Mouse (Mus musculus) testis, postnatal 10 days (tissue): ENCODE measurements at regions not wholly inside any gene's neighbourhood (a gene's known extent, or its start where the extent isn't known, plus 50 kb on each side); places are given as distances from the start of the nearest gene placed in this dataset.

ENCODE experiments used
- DNase-seq: peaks from one replicate; pipeline ENCODE4 v3.0.0; 2021; ENCODE audit warnings: low spot score

DNA sequence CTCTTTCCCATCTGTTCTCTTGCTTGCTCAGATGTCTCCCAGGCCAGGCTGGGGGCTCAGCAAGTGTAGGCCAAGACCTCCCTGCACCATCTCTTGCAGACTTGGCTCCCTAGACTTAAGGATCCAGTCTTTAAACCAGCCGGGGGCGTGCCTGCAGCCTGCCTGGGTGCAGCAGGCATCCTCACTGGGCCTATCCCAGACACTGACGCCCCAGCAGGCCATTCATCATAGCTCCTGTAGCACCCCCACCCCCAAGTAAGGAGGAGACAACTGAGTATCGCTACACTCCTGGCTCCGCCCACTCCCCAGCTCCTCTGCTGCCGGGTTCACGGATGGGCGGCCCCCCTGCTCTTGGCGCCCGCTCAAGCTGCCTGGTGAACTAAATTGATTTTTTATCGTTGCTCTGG, 160.2 kb downstream of the Gm26897 start:
- peak; percentile 70 for DNase-seq

DNA sequence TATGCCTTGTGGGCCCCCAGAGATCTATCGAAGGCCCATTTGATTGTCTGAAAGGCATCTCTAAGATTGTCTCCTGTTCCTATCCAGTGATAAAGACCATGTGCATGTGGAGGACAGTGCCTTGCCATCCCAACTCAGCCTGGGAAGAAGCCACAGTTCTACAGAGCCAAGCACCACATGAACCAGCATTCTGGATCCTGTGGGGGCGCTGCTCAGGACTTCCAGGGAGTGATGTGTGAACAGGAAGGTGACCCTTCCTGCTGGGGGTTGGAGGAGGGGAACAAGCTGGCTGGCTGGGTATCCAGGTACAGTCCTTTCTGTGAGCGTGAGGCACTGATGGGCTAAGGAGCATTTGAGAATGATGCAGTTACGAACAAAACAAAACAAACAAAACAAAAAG, 163.8 kb downstream of the Gm26897 start:
- no peak for DNase-seq

GRCm38 (mm10) chr5:111898482-111898881, 164.8 kb downstream of the Gm26897 start:
- no peak for DNase-seq

GRCm38 (mm10) chr5:111901197-111901596, 167.5 kb downstream of the Gm26897 start:
- DNase-seq, result no peak

- peak; percentile 75 for DNase-seq
Observed at GRCm38 (mm10) chr5:111901678-111902077, 168.0 kb downstream of the Gm26897 start.

- DNase-seq, result no peak
Observed at GRCm38 (mm10) chr5:111908085-111908484, 174.4 kb downstream of the Gm26897 start.

- no peak for DNase-seq
Observed at GRCm38 (mm10) chr5:111910514-111910913, 176.8 kb downstream of the Gm26897 start.

DNA sequence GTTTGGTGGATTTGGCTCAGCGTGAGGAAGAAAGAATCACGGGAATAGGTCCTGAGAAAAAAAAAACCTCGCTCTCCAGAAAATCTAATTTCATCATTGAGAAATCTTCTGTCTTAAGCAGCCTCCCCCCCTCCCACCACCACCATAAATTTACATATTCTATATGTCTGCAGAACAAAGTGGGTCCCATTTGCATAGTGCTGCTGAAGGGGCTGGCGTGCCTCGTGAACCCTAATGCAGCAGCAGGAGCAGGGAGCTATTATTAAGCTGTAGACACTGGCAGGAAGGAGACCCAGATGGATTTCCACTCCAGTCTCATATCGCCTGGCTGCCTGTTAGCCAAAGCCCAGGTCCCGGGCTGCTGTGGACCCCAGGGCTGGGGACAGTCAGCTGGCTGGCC, 179.6 kb downstream of the Gm26897 start:
- no peak for DNase-seq

GRCm38 (mm10) chr5:111914296-111914695, 180.6 kb downstream of the Gm26897 start:
- DNase-seq, result no peak

GRCm38 (mm10) chr5:111917643-111918252, 184.0 kb downstream of the Gm26897 start:
- DNase-seq, result no peak

- no peak for DNase-seq
Observed at GRCm38 (mm10) chr5:111918888-111919287, 185.2 kb downstream of the Gm26897 start.

DNA sequence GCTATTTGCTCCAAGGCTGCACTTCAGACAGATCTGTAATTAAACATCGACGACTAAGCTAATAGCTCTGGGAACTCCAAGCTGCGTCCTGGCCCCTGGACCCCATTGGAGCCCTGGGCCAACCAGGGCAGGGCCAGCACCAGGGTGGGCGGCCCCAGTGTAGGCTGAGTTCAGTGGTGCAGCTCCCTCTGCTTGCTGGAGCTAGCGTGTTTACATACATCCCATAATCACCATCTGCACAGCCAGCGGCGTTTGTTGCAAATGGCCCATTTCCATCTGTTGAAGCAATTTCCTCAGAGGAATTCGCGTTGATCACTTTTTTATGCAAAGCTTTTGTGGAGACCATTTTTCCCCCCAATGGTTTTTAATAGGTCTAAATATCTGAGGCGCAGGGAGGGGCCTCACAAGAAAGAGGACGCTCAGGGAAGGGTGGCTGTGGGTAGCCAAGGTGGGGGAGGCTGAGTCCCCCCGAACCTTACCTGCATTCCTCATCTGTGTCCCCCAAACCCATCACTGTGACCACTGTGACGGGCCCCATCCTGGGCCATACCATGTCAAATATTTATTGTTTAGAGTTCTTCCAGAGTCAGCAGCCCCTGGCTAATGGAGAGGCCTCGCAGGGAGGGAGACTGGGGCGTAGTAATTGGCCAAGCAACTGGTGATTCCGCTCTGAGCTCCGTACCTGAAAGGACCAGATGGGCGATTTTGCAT, 189.4 kb downstream of the Gm26897 start:
- DNase-seq, result no peak

DNA sequence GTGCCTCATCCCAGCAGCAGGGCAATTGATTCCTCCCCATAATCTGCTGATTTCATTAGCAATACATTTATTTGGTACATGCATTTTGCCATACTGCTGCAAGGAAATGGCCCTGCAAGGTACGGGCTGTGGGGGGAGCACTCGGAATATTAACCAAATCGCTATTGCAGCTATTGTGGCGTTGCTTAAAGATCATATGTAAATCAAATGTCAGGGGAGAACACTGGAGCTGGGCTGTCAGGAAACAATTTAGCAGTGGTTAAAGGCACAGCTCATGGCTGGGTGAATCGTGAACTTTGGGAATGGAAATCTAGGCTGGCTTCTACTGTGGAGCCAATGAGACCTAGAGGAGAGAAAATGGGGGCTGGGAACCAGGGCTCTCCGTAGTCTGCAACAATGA, 192.0 kb downstream of the Gm26897 start:
- no peak for DNase-seq

- DNase-seq, result no peak
Observed at GRCm38 (mm10) chr5:111929180-111929990, 195.7 kb downstream of the Gm26897 start.

DNA sequence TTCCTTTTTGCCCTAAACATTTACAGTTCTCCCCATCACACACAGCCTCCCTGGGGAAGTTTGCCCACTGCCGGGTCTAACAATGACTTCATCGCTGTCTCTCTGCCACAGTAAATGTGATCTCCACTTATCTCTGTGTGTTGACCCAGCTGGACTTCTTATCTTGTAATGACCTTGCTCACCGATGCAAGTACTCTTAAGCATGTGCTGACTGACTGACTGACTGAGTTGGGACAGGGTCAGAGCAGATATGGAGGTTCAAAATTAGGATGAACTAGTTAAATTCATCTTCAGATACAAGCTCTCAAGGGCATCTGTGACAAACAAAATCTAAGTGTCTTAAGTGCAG, 196.2 kb downstream of the Gm26897 start:
- DNase-seq, result no peak

DNA sequence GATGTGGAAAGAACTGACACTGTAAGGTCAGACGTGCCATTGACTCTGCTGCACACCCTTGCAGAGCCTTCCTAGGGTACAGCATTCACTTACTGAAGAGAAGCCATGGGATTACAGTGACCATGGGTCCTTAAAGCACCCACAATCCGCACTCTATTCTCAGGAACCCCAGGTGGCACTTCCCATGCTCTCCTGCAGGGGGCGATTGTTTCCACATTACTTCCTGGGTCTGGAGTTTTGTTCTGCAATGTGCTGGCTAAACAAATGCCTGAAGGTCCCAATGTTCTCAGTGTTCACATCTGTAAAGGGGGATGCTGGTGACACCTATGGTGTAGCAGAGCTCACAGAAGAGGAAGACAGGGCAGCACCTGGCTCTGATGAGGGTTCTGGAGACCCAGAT, 198.0 kb downstream of the Gm26897 start:
- no peak for DNase-seq

- no peak for DNase-seq
Observed at GRCm38 (mm10) chr5:111935381-111936134, 201.8 kb downstream of the Gm26897 start.

- no peak for DNase-seq
Observed at GRCm38 (mm10) chr5:111941831-111942230, 208.1 kb downstream of the Gm26897 start.

GRCm38 (mm10) chr5:111942792-111943191, 209.1 kb downstream of the Gm26897 start:
- no peak for DNase-seq

GRCm38 (mm10) chr5:111943337-111944162, 209.8 kb downstream of the Gm26897 start:
- DNase-seq, result no peak

DNA sequence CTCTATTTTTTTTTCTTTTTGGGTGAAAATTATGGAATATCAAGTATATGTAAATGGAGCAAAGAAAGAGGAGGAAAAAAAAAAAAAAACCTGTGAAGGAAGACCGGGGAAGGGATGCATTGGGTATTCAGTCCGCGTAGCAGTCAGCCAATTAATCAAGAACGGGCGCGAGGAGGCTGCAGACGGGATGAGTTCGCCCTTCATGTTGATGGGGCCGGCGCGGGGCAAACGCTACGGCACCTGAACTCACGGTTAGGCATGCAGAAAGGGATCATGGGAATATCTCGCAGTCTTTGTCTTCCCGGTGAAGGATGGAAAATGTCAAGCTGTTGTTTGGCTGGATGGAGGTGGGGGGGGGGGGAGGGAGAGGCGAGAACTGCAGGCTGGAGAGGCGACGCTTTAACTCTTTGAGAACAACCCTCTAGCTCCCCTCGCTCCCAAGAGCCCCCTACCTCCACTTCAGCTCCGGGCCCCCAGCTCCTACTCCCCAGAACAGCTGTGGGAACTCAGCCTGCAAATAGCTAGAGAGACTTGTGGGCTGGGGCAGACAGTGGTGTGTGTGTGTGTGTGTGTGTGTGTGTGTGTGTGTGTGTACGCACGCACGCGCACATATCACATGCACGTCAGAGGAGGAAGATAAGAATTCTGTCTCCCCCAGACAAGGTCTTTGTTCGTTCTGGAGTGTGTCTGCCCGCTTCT, 210.7 kb downstream of the Gm26897 start:
- DNase-seq, result no peak
